Mouse (Mus musculus) lung, adult 2 months (tissue): ENCODE results near the gene Rnf150.

ENCODE experiments used
- CTCF ChIP-seq: fragments of 200-500 bp; IDR thresholded peaks from 2 replicates; pipeline ENCODE4 v1.5.1; 2011; ENCODE audit warnings: mild to moderate bottlenecking, low read length, control low read depth; ENCODE audit not compliant: insufficient read depth
- POLR2A ChIP-seq: fragments of 200-500 bp; IDR thresholded peaks from 2 replicates; pipeline ENCODE4 v1.6.1; 2011; ENCODE audit warnings: low read depth, mild to moderate bottlenecking, control low read depth, low read length, borderline replicate concordance; ENCODE audit errors: extremely low read depth

DNA sequence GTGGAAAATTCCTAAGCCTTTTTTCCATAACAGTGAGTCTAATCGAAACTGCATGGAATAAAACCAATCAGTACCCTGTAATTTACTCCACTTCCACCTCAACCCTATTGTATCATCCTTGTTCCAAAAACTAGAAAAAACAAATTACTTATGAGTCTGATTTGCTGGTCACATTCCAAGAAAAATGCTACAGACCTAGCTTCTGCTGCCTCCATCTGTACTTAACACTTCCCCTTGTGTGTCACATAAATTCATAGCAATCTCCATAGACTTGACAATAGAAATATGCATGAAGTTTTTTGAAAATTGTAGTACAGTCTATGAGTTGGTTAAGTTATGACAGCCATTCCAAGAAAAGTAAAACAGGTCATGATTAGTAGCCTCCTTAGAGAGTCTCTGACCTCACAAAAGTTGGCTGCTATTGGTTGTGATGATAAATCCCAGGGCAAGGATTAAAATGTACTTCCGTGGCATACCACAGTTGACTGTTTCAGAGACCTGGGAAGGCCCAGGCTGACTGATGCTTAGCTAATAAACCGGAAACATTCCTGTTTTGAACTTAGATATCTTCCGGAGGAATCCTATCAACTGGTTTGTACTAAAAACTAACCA lies 118.2 kb downstream of the Rnf150 start:
- TF ChIP-seq POLR2A = no peak
- no peak for TF ChIP-seq CTCF
